Mouse (Mus musculus) forebrain, embryonic 11.5 days (tissue): ENCODE measurements at regions not wholly inside any gene's neighbourhood (a gene's known extent, or its start where the extent isn't known, plus 50 kb on each side); places are given as distances from the start of the nearest gene placed in this dataset.

ENCODE experiments used
- ATAC-seq: fragments of 200-750 bp; cut with Nextera tagmentation; replicated peaks from 2 replicates; pipeline ENCODE4 v1.8.0; 2017; ENCODE audit warnings: moderate TSS enrichment; ENCODE audit not compliant: low FRiP score
- DNase-seq: peaks from one replicate; pipeline ENCODE4 v3.0.0-alpha.2; 2017; ENCODE audit warnings: low spot score
- H3K27ac ChIP-seq: fragments of 300-500 bp; sonication (generic); 2 replicates; pipeline ENCODE4 v1.5.1; 2014; ENCODE audit warnings: low read depth, low read length
- H3K27me3 ChIP-seq: fragments of 300-500 bp; sonication (generic); 2 replicates; pipeline ENCODE4 v1.6.1; 2014; ENCODE audit warnings: mild to moderate bottlenecking, low read length, mixed read lengths; ENCODE audit not compliant: control insufficient read depth, insufficient read depth
- H3K36me3 ChIP-seq: fragments of 300-500 bp; sonication (generic); 2 replicates; pipeline ENCODE4 v1.6.1; 2014; ENCODE audit warnings: mild to moderate bottlenecking, low read length, moderate library complexity, mixed read lengths; ENCODE audit not compliant: control insufficient read depth, insufficient read depth
- H3K4me1 ChIP-seq: fragments of 300-500 bp; sonication (generic); replicated peaks from 2 replicates; pipeline ENCODE4 v1.6.1; 2014; ENCODE audit warnings: low read length, mixed read lengths; ENCODE audit not compliant: control insufficient read depth, insufficient read depth
- H3K4me2 ChIP-seq: fragments of 300-500 bp; sonication (generic); 2 replicates; pipeline ENCODE4 v1.6.1; 2014; ENCODE audit warnings: low read depth, mild to moderate bottlenecking, low read length, moderate library complexity, mixed read lengths; ENCODE audit not compliant: severe bottlenecking
- H3K4me3 ChIP-seq: fragments of 300-500 bp; sonication (generic); 2 replicates; pipeline ENCODE4 v1.5.1; 2014; ENCODE audit warnings: low read depth, low read length
- H3K9ac ChIP-seq: fragments of 300-500 bp; sonication (generic); 2 replicates; pipeline ENCODE4 v1.6.1; 2014; ENCODE audit warnings: low read length
- H3K9me3 ChIP-seq: fragments of 300-500 bp; sonication (generic); 2 replicates; pipeline ENCODE4 v1.6.1; 2016; ENCODE audit warnings: low read length, mixed read lengths; ENCODE audit not compliant: control insufficient read depth
- WGBS: fragments of 180-500 bp; shearing (Covaris S2); extraction: QIAGEN DNeasy Blood & Tissue Kit; methylation state at CpG from one replicate; pipeline ENCODE4 v1.1.7; 2014; 5-methylcytosine and 5-hydroxymethylcytosine counted together

DNA sequence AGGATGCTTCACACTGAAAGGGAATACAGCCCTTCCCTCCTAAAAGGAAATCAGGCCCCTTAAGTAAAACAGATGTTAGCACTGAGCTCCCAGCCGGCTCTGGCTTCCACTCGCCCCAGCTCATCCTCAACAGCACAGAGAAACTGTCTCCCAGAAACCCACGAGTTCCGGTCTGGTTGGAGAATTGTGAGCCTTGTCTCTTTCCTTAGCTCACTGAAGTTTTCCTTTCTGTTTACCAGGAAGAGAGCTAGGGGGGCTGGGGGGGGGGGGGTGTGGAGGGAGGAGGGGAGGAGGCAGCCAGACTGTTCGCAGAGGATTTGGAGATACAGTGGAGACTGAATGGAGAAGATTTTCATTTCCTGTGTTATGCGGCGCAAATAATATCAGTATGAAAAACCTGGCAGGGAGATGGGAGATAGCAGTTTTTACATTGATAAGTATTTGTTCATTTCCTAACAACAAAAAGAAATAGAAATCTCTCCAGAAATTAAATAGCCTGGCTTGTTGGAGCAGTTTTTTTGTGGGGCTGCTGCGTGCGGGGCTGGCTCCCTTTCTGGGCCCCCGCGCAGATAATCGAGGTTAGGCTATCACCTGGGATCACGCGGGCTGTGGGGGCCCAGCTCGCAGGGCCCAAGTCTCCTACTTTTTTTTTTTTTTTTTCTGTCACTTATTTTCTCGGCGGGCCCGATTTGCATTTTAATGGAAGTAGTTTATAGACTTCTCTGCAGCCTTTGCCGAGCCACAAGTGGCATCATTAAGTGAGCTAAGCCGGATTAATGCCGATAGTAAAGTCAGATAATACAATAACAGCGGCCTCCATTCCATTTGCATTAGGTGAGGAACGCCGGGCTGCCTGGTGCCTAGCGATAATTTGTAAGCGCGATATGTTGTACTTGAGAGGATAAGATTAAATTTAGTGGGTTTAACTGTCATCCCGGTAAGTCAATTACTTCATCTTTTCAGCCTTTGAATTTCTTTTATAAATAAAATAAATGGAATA is 235.5 kb downstream of the Insig2 start:
- H3K4me2 ChIP-seq: peak overlapping the region; percentile 42
- ATAC-seq: peak; percentile 53
- H3K4me1 ChIP-seq: peaks cover 4% of the 10 kb centered on the region; the same call in 1 of the 2 replicates
- peak; percentile 53 for DNase-seq
- H3K9me3 ChIP-seq: no peaks in the 10 kb centered on the region
- H3K9ac ChIP-seq: no peak overlapping the region
- no peak overlapping the region for H3K27ac ChIP-seq
- H3K27me3 ChIP-seq: peaks cover 49% of the 10 kb centered on the region
- peak overlapping the region; percentile 4; the same call in 1 of the 2 replicates for H3K4me3 ChIP-seq
- 2% methylated on average over 28 of the region's 28 CpGs for WGBS
- H3K36me3 ChIP-seq: no peaks in the 10 kb centered on the region

DNA sequence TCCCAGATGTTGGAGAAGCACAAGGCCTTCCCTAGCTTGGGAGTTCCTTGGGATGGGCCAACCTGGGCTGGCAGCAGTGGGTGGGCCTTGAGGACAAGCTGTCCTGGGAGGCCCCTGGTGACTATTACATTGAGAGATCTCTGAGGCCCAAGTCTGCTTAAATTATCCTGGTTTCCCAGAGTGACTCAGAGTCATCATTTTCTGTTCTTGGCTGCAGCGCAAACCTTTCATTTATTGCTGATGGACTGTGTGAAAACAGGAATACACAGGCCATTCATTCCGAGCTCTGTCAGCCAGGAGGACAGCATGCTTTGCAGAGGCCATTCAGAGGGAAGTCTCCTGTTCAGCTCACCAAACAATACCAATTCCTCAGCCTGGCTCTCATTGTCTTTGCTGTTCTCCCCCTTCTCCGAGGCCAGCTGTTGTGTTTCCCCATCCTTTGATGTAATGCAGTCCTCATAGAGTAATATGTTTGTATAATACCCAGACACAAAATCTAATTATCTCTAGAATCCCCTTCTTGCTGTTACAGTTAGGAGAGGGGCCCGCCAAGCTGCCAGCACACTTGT is 220.5 kb downstream of the Insig2 start:
- H3K4me3 ChIP-seq: no peak overlapping the region
- H3K4me1 ChIP-seq: no peaks in the 10 kb centered on the region
- no peaks in the 10 kb centered on the region; the same call in 1 of the 2 replicates for H3K27me3 ChIP-seq
- H3K9me3 ChIP-seq: no peaks in the 10 kb centered on the region
- no peak overlapping the region for H3K9ac ChIP-seq
- no peaks in the 10 kb centered on the region for H3K36me3 ChIP-seq
- no peak overlapping the region for H3K27ac ChIP-seq
- 51% methylated on average over 4 of the region's 4 CpGs for WGBS
- ATAC-seq: no peak
- no peak overlapping the region for H3K4me2 ChIP-seq
- no peak for DNase-seq

DNA sequence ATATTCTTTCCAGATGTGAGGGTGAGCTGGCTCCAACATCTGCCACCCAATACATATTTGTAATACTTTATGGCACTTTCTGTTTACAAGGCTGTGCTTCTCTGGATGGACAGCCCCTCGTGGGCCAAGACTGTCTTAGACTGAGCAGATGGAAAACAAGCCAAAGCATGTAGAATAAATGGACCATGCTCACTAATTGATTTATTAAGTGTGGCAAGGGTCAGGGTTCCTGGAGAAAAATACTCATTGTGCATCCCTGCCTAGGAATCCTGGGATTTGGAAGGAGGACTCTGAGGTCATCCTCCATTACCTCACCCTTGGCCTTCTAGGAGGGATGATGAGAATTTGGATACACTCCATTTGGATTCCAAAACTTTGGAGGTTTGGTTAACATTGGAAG is 219.9 kb downstream of the Insig2 start:
- no peak for DNase-seq
- 76% methylated on average over 1 of the region's 1 CpGs for WGBS
- Histone ChIP-seq H3K4me3 (no peak overlapping the region), H3K36me3 (no peaks in the 10 kb centered on the region), H3K9ac (no peak overlapping the region), H3K4me1 (no peaks in the 10 kb centered on the region), H3K4me2 (no peak overlapping the region), H3K9me3 (no peaks in the 10 kb centered on the region), H3K27me3 (no peaks in the 10 kb centered on the region; the same call in 1 of the 2 replicates), H3K27ac (no peak overlapping the region)
- no peak for ATAC-seq

DNA sequence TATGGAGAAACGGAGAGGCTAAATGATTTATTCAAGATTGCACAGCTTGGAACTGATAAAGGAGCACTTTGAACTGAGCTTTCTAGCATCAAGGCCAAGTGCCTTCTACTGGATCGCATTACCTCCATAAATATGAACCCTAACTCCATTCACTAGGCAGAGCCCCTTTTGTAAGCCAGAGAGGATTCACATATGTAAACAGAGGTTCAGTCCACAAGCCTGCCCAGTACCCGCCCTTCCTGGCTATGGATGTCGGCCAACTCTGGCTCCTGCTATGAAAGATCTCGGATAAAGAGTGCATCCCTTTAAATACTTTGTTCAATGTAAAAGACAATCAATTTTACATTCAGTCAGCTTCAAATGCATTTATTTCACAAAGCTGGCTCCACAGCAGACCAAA is 215.8 kb downstream of the Insig2 start:
- DNase-seq (no peak), ATAC-seq (no peak)
- no peaks in the 10 kb centered on the region for H3K4me1 ChIP-seq
- no peaks in the 10 kb centered on the region for H3K36me3 ChIP-seq
- H3K4me2 ChIP-seq: no peak overlapping the region
- 81% methylated on average over 5 of the region's 5 CpGs for WGBS
- no peak overlapping the region for H3K27ac ChIP-seq
- no peak overlapping the region for H3K9ac ChIP-seq
- H3K27me3 ChIP-seq: no peaks in the 10 kb centered on the region
- no peak overlapping the region for H3K4me3 ChIP-seq
- H3K9me3 ChIP-seq: no peaks in the 10 kb centered on the region

DNA sequence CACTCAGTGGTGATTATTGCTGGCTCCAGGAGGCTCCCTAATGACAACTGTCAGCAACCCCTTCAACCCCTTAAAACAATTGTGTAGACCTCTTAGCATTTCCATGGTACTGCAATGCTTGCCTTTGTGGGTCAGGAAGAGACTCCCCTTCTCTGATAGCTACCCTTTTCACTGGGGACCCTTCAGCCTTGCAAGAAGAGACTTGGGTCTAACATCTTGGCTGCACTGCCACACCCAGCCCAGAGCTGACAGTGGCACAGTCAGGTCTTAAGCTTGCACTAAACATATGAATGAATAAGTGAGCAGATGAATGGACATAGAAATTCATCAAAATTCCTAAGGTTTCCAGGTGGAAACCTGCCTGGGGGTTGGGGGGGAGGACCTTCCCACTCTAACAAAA is 209.0 kb downstream of the Insig2 start:
- 0 out of 2 replicates have a peak, but pooled peaks cover 2% of the 10 kb centered on the region for H3K4me1 ChIP-seq
- no peaks in the 10 kb centered on the region for H3K27me3 ChIP-seq
- no peak overlapping the region for H3K4me2 ChIP-seq
- H3K36me3 ChIP-seq: no peaks in the 10 kb centered on the region
- H3K9me3 ChIP-seq: no peaks in the 10 kb centered on the region
- ATAC-seq (no peak), DNase-seq (no peak)
- H3K27ac ChIP-seq: no peak overlapping the region
- H3K9ac ChIP-seq: no peak overlapping the region
- H3K4me3 ChIP-seq: no peak overlapping the region

DNA sequence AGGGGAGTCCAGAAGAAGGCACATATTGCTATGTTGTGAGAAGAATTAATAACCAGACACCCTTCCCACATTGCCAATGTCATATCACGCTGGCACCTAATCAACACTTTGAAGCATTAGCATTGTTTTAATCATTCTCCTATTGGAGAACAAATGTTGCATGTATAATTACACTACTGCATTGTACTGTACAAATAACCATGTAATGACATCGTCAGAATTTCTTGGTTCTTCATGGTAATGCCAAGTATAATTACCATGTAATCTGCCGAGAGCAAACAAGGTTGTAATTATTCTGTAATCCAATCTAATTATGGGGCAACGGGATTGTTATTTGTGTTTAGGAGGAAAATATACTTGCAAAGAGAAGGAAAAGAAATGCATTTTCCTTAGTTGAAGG is 196.1 kb downstream of the Insig2 start:
- H3K27me3 ChIP-seq: no peaks in the 10 kb centered on the region
- no peak for DNase-seq
- H3K9me3 ChIP-seq: no peaks in the 10 kb centered on the region
- no peak overlapping the region for H3K9ac ChIP-seq
- no peaks in the 10 kb centered on the region for H3K36me3 ChIP-seq
- H3K4me1 ChIP-seq: no peaks in the 10 kb centered on the region
- H3K4me3 ChIP-seq: no peak overlapping the region
- no peak overlapping the region for H3K4me2 ChIP-seq
- ATAC-seq: no peak
- WGBS: 79% methylated on average over 4 of the region's 4 CpGs
- H3K27ac ChIP-seq: no peak overlapping the region

DNA sequence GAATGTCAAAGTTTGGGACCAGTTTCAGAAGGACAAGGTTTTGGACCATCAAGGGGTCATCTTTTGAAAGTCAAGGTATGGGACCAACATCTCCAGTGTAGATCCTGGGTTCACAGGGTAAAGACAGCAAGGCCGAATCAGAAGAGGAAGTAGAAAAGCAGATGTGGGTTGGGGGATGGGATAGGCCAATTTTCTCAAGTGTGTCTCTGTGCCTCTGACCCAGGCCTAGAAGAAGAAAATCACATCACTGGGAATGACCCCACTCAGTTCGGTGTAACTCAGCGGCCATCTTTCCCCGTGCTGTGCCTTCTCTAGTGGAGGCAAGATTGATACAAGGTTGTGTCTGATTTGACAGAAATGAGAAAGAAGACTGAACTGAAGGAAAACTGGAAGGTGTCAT is 195.5 kb downstream of the Insig2 start:
- no peak overlapping the region for H3K4me2 ChIP-seq
- DNase-seq (no peak), ATAC-seq (no peak)
- no peaks in the 10 kb centered on the region for H3K9me3 ChIP-seq
- H3K4me1 ChIP-seq: no peaks in the 10 kb centered on the region
- no peaks in the 10 kb centered on the region for H3K36me3 ChIP-seq
- H3K4me3 ChIP-seq: no peak overlapping the region
- WGBS: 92% methylated on average over 4 of the region's 4 CpGs
- no peak overlapping the region for H3K27ac ChIP-seq
- no peak overlapping the region for H3K9ac ChIP-seq
- H3K27me3 ChIP-seq: no peaks in the 10 kb centered on the region

DNA sequence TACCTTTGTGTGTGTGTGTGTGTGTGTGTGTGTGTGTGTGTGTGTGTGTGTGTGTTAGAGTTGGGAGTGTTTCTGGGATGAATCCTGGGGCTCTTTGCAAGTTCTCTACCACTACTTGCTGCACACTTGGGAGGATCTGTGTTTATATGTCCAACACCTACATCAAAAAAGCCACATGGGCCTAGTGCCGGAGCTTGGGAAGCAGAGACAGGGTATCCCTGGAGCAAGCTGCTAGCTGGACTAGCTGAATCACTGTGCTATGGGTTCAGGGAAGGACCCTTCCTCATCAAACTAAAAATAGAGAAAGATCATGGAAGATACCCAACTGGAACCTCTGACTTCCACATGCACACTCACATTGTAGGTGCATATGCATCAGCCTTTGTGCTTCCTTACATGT is 187.4 kb downstream of the Insig2 start:
- no peak overlapping the region for H3K27ac ChIP-seq
- no peak overlapping the region for H3K4me3 ChIP-seq
- no peak overlapping the region for H3K9ac ChIP-seq
- no peak overlapping the region for H3K4me2 ChIP-seq
- ATAC-seq: no peak
- no peaks in the 10 kb centered on the region for H3K36me3 ChIP-seq
- no peaks in the 10 kb centered on the region for H3K4me1 ChIP-seq
- H3K9me3 ChIP-seq: no peaks in the 10 kb centered on the region; the same call in 1 of the 2 replicates
- peaks cover 8% of the 10 kb centered on the region; the same call in 1 of the 2 replicates for H3K27me3 ChIP-seq
- WGBS: 100% methylated on average over 1 of the region's 1 CpGs
- DNase-seq: no peak
